Mouse (Mus musculus): ENCODE results near the gene Slc4a2.

The Slc4a2 gene

GRCm38 (mm10) chr5:24426556-24427284 lies 3.1 kb downstream of the Slc4a2 start:
- DNase-seq (ENCODE audit: low spot score) = no peak

GRCm38 (mm10) chr5:24427285-24427633 lies 3.6 kb downstream of the Slc4a2 start:
- no peak for DNase-seq (ENCODE audit: low spot score)

GRCm38 (mm10) chr5:24427981-24428402 lies 4.4 kb downstream of the Slc4a2 start:
- DNase-seq (ENCODE audit: low spot score) = no peak

- DNase-seq (ENCODE audit: low spot score) = no peak
These were observed 5.0 kb downstream of the Slc4a2 start for GRCm38 (mm10) chr5:24428596-24428995.

GRCm38 (mm10) chr5:24433993-24434392 lies 10.4 kb downstream of the Slc4a2 start:
- no peak for DNase-seq (ENCODE audit: low spot score)

- DNase-seq (ENCODE audit: low spot score) = no peak
These were observed 17.6 kb downstream of the Slc4a2 start for GRCm38 (mm10) chr5:24441187-24441586.

- DNase-seq (ENCODE audit: low spot score) = no peak
These were observed 18.4 kb downstream of the Slc4a2 start for GRCm38 (mm10) chr5:24442029-24442428.

GRCm38 (mm10) chr5:24443204-24443603 lies 19.6 kb downstream of the Slc4a2 start:
- no peak for DNase-seq (ENCODE audit: low spot score)

GRCm38 (mm10) chr5:24443927-24444326 lies 20.3 kb downstream of the Slc4a2 start:
- no peak for DNase-seq (ENCODE audit: low spot score)

GRCm38 (mm10) chr5:24444746-24445427 lies 21.2 kb downstream of the Slc4a2 start, which contains the start of gene Fastk:
TSS of gene Fastk (minus strand) at chr5:24445287.
- peak; percentile 97 for DNase-seq (ENCODE audit: low spot score)

GRCm38 (mm10) chr5:24445428-24446080 lies 21.9 kb downstream of the Slc4a2 start:
- no peak for DNase-seq (ENCODE audit: low spot score)

- no peak for DNase-seq (ENCODE audit: low spot score)
These were observed 23.0 kb downstream of the Slc4a2 start for GRCm38 (mm10) chr5:24446630-24447029.

- peak; percentile 88 for DNase-seq (ENCODE audit: low spot score)
These were observed 24.1 kb downstream of the Slc4a2 start, which contains the start of gene Tmub1 for GRCm38 (mm10) chr5:24447624-24448298. TSS of gene Tmub1 (minus strand) at chr5:24447854.

- peak; percentile 91 for DNase-seq (ENCODE audit: low spot score)
These were observed 27.8 kb downstream of the Slc4a2 start for GRCm38 (mm10) chr5:24451264-24452029.

GRCm38 (mm10) chr5:24452030-24452690 lies 28.5 kb downstream of the Slc4a2 start, which contains the start of gene Agap3:
TSS of gene Agap3 (plus strand) at chr5:24452177.
- no peak for DNase-seq (ENCODE audit: low spot score)

GRCm38 (mm10) chr5:24452691-24453233 lies 29.1 kb downstream of the Slc4a2 start:
- no peak for DNase-seq (ENCODE audit: low spot score)

GRCm38 (mm10) chr5:24453283-24453984 lies 29.8 kb downstream of the Slc4a2 start:
- no peak for DNase-seq (ENCODE audit: low spot score)

GRCm38 (mm10) chr5:24453985-24454303 lies 30.3 kb downstream of the Slc4a2 start:
- DNase-seq (ENCODE audit: low spot score) = no peak

- DNase-seq (ENCODE audit: low spot score) = no peak
These were observed 31.4 kb downstream of the Slc4a2 start for GRCm38 (mm10) chr5:24455076-24455475.

GRCm38 (mm10) chr5:24455613-24456012 lies 32.0 kb downstream of the Slc4a2 start:
- DNase-seq (ENCODE audit: low spot score) = no peak

Measured in testis, postnatal 10 days (tissue).